In genomic region chr17:26508345-26508960, GRCm38 (mm10) we compare ENCODE assay signal across 8 mouse cellular contexts. TPM values are rescaled to one million over a fixed set of nuclear protein-coding genes. Genes with fewer than 3 reads are reported as not detected.
DNase-seq lines count a peak whose midpoint lies in the region; ATAC-seq lines count a peak whose summit lies in the region.

No protein-coding gene starts in this region.

- no peaks in the 10 kb centered on the region for H3K9me3 ChIP-seq in heart, embryonic 14.5 days (ENCODE audit: control insufficient read depth, low read length)
- no peaks in the 10 kb centered on the region for H3K9me3 ChIP-seq in liver, embryonic 13.5 days (replicated peaks)
- H3K9me3 ChIP-seq in stomach, embryonic 16.5 days (replicated peaks; ENCODE audit: control insufficient read depth, low read length) = no peaks in the 10 kb centered on the region

- H3K4me1 ChIP-seq in brown adipose tissue, adult 24 weeks (ENCODE audit: control insufficient read depth, insufficient read depth, insufficient read length, low read length) = peaks cover 20% of the 10 kb centered on the region
- H3K4me1 ChIP-seq in heart, embryonic 14.5 days (ENCODE audit: control insufficient read depth in 2 of 2, insufficient read depth in 2 of 2, low read length in 2 of 2) = peaks cover 46 to 65% of the 10 kb centered on the region in 2 experiments
- peaks cover 86% of the 10 kb centered on the region for H3K4me1 ChIP-seq in liver, embryonic 13.5 days (replicated peaks)
- peaks cover 67% of the 10 kb centered on the region for H3K4me1 ChIP-seq in stomach, embryonic 16.5 days (ENCODE audit: control insufficient read depth, insufficient read depth, low read length)

- H3K9ac ChIP-seq in heart, embryonic 14.5 days (ENCODE audit: low read length) = peak overlapping the region; percentile 98
- peak overlapping the region; percentile 99 for H3K9ac ChIP-seq in liver, embryonic 13.5 days
- peak overlapping the region; percentile 93 for H3K9ac ChIP-seq in stomach, embryonic 16.5 days (ENCODE audit: low read length)

- H3K27ac ChIP-seq in brown adipose tissue, adult 24 weeks (replicated peaks; ENCODE audit: low read depth, low read length) = peak overlapping the region; percentile 100
- H3K27ac ChIP-seq in heart, embryonic 14.5 days (replicated peaks in 1 of 2; ENCODE audit: control insufficient read depth in 1 of 2, insufficient read depth in 1 of 2, low read depth in 2 of 2, low read length in 2 of 2) = peak overlapping the region; percentile 99
- H3K27ac ChIP-seq in liver, embryonic 13.5 days = peak overlapping the region; percentile 99
- peak overlapping the region; percentile 98 for H3K27ac ChIP-seq in stomach, embryonic 16.5 days (ENCODE audit: low read length)

- WGBS in heart, embryonic 14.5 days = under 1% methylated on average over 58 of the region's 58 CpGs
- under 1% methylated on average over 58 of the region's 58 CpGs for WGBS in liver, embryonic 13.5 days (ENCODE audit: insufficient replicate concordance)
- under 1% methylated on average over 58 of the region's 58 CpGs for WGBS in stomach, embryonic 16.5 days

- peak; percentile 87 for ATAC-seq in heart, embryonic 14.5 days (ENCODE audit: insufficient number of reproducible peaks, insufficient read depth, low FRiP score, low read depth)
- peak; percentile 86 for ATAC-seq in liver, embryonic 13.5 days (ENCODE audit: low read depth)
- ATAC-seq in stomach, embryonic 16.5 days (ENCODE audit: insufficient read depth, low FRiP score) = peak; percentile 90

- peak; percentile 99 for DNase-seq in CD4-positive, CD25-positive, alpha-beta regulatory T cell, adult 2 months (ENCODE audit: low read depth, low spot score)
- DNase-seq in fibroblast of lung, adult 2 months (ENCODE audit: low read depth) = peak; percentile 89
- DNase-seq in kidney, postnatal 14 days = peak; percentile 99
- peak; percentile 92 for DNase-seq in liver, embryonic 13.5 days
- DNase-seq in neural tube, embryonic 10.5 days (ENCODE audit: extremely low spot score, low spot score) = peak; percentile 97

- H3K36me3 ChIP-seq in heart, embryonic 14.5 days (ENCODE audit: control insufficient read depth, insufficient read depth, low read length) = peaks cover 26% of the 10 kb centered on the region
- H3K36me3 ChIP-seq in liver, embryonic 13.5 days = peaks cover 40% of the 10 kb centered on the region
- H3K36me3 ChIP-seq in stomach, embryonic 16.5 days (ENCODE audit: control insufficient read depth, insufficient read depth, low read length) = no peaks in the 10 kb centered on the region

- no peaks in the 10 kb centered on the region for H3K27me3 ChIP-seq in heart, embryonic 14.5 days (ENCODE audit: control insufficient read depth, insufficient read depth, low read length)
- H3K27me3 ChIP-seq in liver, embryonic 13.5 days = no peaks in the 10 kb centered on the region
- H3K27me3 ChIP-seq in stomach, embryonic 16.5 days (ENCODE audit: control insufficient read depth, insufficient read depth, low read length) = no peaks in the 10 kb centered on the region

- H3K4me3 ChIP-seq in brown adipose tissue, adult 24 weeks (ENCODE audit: insufficient read depth, low read depth, low read length) = peak overlapping the region; percentile 81
- H3K4me3 ChIP-seq in heart, embryonic 14.5 days (ENCODE audit: control insufficient read depth in 1 of 2, insufficient read depth in 1 of 2, low read depth in 1 of 2, low read length in 2 of 2) = peak overlapping the region; percentile 83 to 85
- peak overlapping the region; percentile 96 for H3K4me3 ChIP-seq in liver, embryonic 13.5 days (replicated peaks)
- peak overlapping the region; percentile 78 for H3K4me3 ChIP-seq in stomach, embryonic 16.5 days (replicated peaks; ENCODE audit: low read length)

- peak overlapping the region; percentile 95 for H3K4me2 ChIP-seq in heart, embryonic 14.5 days (ENCODE audit: low read length)
- peak overlapping the region; percentile 94 for H3K4me2 ChIP-seq in liver, embryonic 13.5 days
- H3K4me2 ChIP-seq in stomach, embryonic 16.5 days (ENCODE audit: low read depth, low read length) = peak overlapping the region; percentile 96

RNA-seq across cellular contexts. Expression of gene Ergic1, which starts 52.8 kb away (rescaled TPM):
- polyA plus RNA-seq in brown adipose tissue, adult 24 weeks (2012; ENCODE audit: insufficient read depth, insufficient read length, missing spikeins) = 124 and 179 TPM in 2 replicates
- polyA plus RNA-seq in heart, embryonic 14.5 days (2014; fragmentation: Nextera tagmentation; extraction: Ambion mirVana) = 120 and 121 TPM in 2 replicates
- 35.2 and 37.0 TPM in 2 replicates for polyA plus RNA-seq in liver, embryonic 13.5 days (2015; fragmentation: Nextera tagmentation; extraction: Ambion mirVana)
- polyA plus RNA-seq in stomach, embryonic 16.5 days (2015; fragmentation: Nextera tagmentation; extraction: Ambion mirVana) = 111 and 116 TPM in 2 replicates

RNA-seq across cellular contexts. Expression of gene Dusp1, which starts 53.5 kb away (rescaled TPM):
- polyA plus RNA-seq in brown adipose tissue, adult 24 weeks (2012; ENCODE audit: insufficient read depth, insufficient read length, missing spikeins) = 44.4 and 326 TPM in 2 replicates
- 30.2 and 36.9 TPM in 2 replicates for polyA plus RNA-seq in heart, embryonic 14.5 days (2014; fragmentation: Nextera tagmentation; extraction: Ambion mirVana)
- polyA plus RNA-seq in liver, embryonic 13.5 days (2015; fragmentation: Nextera tagmentation; extraction: Ambion mirVana) = 22.2 and 27.8 TPM in 2 replicates
- polyA plus RNA-seq in stomach, embryonic 16.5 days (2015; fragmentation: Nextera tagmentation; extraction: Ambion mirVana) = 18.3 and 20.4 TPM in 2 replicates

Comparison
In these comparisons a context has a peak if more than half of its experiments do, and no peak if none do; other contexts are left out.
1. Peak in every context shown above with its lines: DNase-seq, ATAC-seq, H3K4me3 ChIP-seq and H3K27ac ChIP-seq.